Mouse (Mus musculus): ENCODE results near the gene Ndufv3. TPM values are rescaled to one million over a fixed set of nuclear protein-coding genes. Genes with fewer than 3 reads are reported as not detected.

Ndufv3 gene
- polyA plus RNA-seq, 1 experiment from 2014 or later, result 337 TPM

Small RNA genes within 50 kb of the gene (microRNA-seq; reads per million reads assigned to microRNA genes)
- gene Gm24970, result not detected

Other genes with a start within 250 kb of the Ndufv3 start
- gene Rsph1, start 242.7 kb upstream of the Ndufv3 start, polyA plus RNA-seq (2015; fragmentation: Nextera tagmentation; extraction: Ambion mirVana), result 1.6 and 2.1 TPM in 2 replicates
- 12.7 and 14.9 TPM in 2 replicates for gene Slc37a1, start 233.3 kb upstream of the Ndufv3 start, polyA plus RNA-seq (2015; fragmentation: Nextera tagmentation; extraction: Ambion mirVana)
- 31.8 and 36.6 TPM in 2 replicates for gene Pde9a, start 133.9 kb upstream of the Ndufv3 start, polyA plus RNA-seq (2015; fragmentation: Nextera tagmentation; extraction: Ambion mirVana)
- 40.1 and 42.4 TPM in 2 replicates for gene Wdr4, start 135 bp upstream of the Ndufv3 start, polyA plus RNA-seq (2015; fragmentation: Nextera tagmentation; extraction: Ambion mirVana)
- gene Pknox1, start 44.6 kb downstream of the Ndufv3 start, polyA plus RNA-seq (2015; fragmentation: Nextera tagmentation; extraction: Ambion mirVana), result 31.9 and 34.4 TPM in 2 replicates
- gene Cbs, start 117.1 kb downstream of the Ndufv3 start, polyA plus RNA-seq (2015; fragmentation: Nextera tagmentation; extraction: Ambion mirVana), result 24.5 and 38.2 TPM in 2 replicates
- 301 and 311 TPM in 2 replicates for gene U2af1, start 138.8 kb downstream of the Ndufv3 start, polyA plus RNA-seq (2015; fragmentation: Nextera tagmentation; extraction: Ambion mirVana)
- 0.21 TPM in 1 of 2 replicates, not detected in the other for gene Cryaa, start 157.7 kb downstream of the Ndufv3 start, polyA plus RNA-seq (2015; fragmentation: Nextera tagmentation; extraction: Ambion mirVana)